Mouse (Mus musculus): ENCODE data around the gene Lztfl1.
A peak's percentile ranks its signal among the peaks of the same experiment; 100 is the strongest.

Lztfl1 gene

GRCm38 (mm10) chr9:123679198-123679597 lies 38.3 kb downstream of the Lztfl1 start:
- no peak for DNase-seq (ENCODE audit: low spot score in 2 of 2)

- peak in 1 of 2 experiments; percentile 20 for DNase-seq (ENCODE audit: low spot score in 2 of 2)
Observed at GRCm38 (mm10) chr9:123678327-123679105, 39.0 kb downstream of the Lztfl1 start, which contains the start of the genes Ccr9 and Slc6a20a. Ccr9 (plus strand) TSS chr9:123678439. Slc6a20a (minus strand) TSS chr9:123678885.

- DNase-seq (ENCODE audit: low spot score in 2 of 2): no peak
Observed at GRCm38 (mm10) chr9:123665645-123666044, 51.9 kb downstream of the Lztfl1 start.

- peak in 1 of 2 experiments; percentile 17 for DNase-seq (ENCODE audit: low spot score in 2 of 2)
Observed at GRCm38 (mm10) chr9:123659986-123660676, 57.4 kb downstream of the Lztfl1 start.

- no peak for DNase-seq (ENCODE audit: low spot score in 2 of 2)
Observed at GRCm38 (mm10) chr9:123658981-123659380, 58.5 kb downstream of the Lztfl1 start.

GRCm38 (mm10) chr9:123657457-123657856 lies 60.0 kb downstream of the Lztfl1 start:
- no peak for DNase-seq (ENCODE audit: low spot score in 2 of 2)

GRCm38 (mm10) chr9:123651369-123651768 lies 66.1 kb downstream of the Lztfl1 start:
- no peak for DNase-seq (ENCODE audit: low spot score in 2 of 2)

- no peak for DNase-seq (ENCODE audit: low spot score in 2 of 2)
Observed at GRCm38 (mm10) chr9:123649785-123650511, 67.5 kb downstream of the Lztfl1 start.

Measured in cerebellum, postnatal 4 days (tissue).